Mouse (Mus musculus) lung, postnatal 14 days (tissue): ENCODE data around the gene Nf2.

Source experiments
- DNase-seq: peaks from one replicate; pipeline ENCODE4 v3.0.0; 2021

Gene Nf2

DNA sequence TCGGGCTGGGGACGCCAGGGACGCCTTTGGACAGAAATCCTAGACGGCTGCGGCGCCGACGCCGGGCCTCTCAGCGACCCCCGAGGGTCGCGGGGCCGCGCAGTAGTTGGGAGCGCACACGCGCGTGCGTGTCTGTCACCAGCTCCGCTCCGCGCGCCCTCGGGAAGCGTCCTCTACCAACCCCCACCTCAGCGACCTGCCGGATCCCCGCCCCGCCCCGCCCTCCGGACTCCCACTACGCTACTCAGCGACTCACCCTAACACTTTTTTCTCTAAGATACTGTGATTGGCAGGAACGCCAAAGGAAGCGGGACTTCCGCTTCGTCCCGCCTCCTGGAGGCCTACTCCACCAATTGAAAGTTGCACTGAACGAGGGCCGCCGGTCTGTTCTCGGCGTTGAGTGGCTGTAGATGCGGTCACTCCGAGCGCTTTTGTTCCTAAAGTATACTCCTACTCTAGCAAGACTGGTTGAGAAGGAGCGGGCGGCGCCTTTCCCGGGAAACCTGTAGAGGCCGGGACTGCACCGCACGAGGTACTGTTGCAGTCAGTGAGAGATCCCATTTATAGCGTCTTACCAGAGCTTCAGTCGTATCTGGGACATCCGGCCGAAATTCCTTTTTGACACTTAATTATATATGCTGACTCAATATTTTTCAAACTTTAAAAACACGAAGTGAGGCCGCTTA is at the start of gene Nf2:
Gene Nf2, minus strand, starts transcription at position 279 of the 686 bp plus-strand sequence.
- peak; percentile 96 for DNase-seq

DNA sequence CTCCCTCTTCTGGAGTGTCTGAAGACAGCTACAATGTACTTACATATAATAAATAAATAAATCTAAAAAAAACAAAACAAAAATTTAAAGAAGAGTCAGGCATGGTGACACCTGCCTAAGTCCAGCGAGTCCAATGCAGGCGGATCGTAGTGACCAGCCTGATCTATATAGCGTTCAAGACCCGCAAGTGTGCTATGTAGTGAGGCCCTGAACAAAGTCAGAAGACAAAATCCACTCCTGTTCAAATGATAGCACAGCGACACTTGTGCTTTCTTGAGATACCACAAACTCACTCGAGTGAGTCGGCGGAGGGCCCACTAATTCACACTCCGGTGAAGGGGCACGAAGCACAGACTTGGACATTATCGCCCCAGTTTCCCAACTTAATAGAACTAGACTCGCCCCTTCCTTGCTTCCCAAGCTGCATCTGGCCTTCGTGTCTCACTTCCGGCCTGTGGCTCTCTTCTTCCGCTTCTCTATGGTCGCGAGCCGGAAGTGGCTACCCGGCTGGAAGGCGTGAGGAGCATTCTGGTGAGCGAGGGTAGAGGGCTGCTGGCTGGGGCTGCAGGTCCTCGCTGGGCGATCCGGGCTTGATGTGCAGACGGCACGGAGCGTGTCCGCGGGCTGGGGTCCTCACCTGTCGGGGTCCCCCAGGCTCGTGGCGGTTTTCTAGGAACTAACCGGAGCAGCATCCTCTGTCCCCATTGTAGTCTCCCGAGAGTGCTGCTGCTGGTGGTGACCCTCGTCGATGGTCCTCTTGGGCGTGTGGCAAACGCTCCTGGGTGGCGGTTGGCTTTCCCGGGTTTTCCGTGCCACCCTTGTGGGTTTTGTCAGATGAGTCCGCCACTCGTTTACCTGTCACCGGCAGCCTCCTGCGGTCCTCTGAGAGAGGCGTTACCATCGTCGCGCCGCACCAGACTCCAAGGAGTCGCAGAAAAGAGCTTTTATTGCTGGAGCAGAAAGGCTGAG is 45.8 kb upstream of the Nf2 start, which contains the start of gene Thoc5:
Gene Thoc5, plus strand, starts transcription at position 473 of the 969 bp plus-strand sequence.
- peak; percentile 79 for DNase-seq

DNA sequence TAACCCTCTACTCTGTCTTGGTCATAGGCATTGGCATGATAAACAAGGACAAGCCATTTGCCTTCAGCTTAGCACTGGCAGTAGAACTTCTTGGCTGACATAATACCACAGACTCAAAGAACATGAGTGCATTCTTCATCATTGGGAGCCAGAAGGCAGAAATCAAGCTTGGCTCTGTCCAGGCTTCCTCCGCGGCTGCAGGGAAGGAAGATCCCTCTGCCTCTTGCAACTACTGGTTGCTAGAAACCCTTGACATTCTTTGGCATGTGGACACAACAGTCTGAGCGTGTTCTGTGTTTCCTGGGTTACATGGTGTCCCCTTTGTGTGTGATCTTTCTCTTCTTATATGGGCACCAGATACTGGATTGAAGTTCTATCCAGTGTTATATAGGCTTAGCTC is 37.7 kb upstream of the Nf2 start:
- DNase-seq = no peak

GRCm38 (mm10) chr11:4885385-4885903 is 36.1 kb upstream of the Nf2 start:
- DNase-seq = peak; percentile 65

GRCm38 (mm10) chr11:4882892-4883627 is 33.7 kb upstream of the Nf2 start:
- DNase-seq = peak; percentile 62

GRCm38 (mm10) chr11:4881087-4881486 is 31.8 kb upstream of the Nf2 start:
- DNase-seq = no peak

DNA sequence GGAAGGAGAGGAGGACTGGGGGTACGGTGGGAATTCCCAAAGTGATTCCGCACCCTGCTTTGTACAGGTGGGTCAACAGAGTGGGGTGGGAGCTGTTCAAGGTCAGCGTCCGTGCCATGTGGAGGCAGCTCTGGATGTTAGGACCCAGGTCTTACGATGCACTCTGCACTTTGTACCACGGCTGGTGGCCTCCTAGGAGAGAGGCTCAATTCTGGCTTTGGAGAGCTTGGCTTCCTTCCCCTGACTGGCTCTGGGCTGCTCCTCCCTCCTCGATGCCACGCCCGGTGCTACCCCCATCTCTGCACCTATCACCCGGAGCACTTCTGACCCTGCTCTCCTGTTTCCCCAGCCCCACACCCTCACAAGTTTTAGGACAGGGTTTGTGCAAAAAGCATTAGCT is 25.2 kb upstream of the Nf2 start:
- no peak for DNase-seq

- DNase-seq = peak; percentile 69
These were observed 24.6 kb upstream of the Nf2 start, which contains the start of gene Nipsnap1 for GRCm38 (mm10) chr11:4873755-4874475. Nipsnap1 (plus strand) TSS chr11:4873951.

GRCm38 (mm10) chr11:4865645-4866251 is 16.4 kb upstream of the Nf2 start:
- DNase-seq = peak; percentile 79

- no peak for DNase-seq
These were observed 13.4 kb upstream of the Nf2 start for GRCm38 (mm10) chr11:4862730-4863129.

- DNase-seq = no peak
These were observed 12.7 kb upstream of the Nf2 start for GRCm38 (mm10) chr11:4861816-4862604.

- no peak for DNase-seq
These were observed 11.7 kb upstream of the Nf2 start for GRCm38 (mm10) chr11:4860986-4861385.

- DNase-seq = no peak
These were observed 9.1 kb upstream of the Nf2 start for GRCm38 (mm10) chr11:4858416-4858815.

DNA sequence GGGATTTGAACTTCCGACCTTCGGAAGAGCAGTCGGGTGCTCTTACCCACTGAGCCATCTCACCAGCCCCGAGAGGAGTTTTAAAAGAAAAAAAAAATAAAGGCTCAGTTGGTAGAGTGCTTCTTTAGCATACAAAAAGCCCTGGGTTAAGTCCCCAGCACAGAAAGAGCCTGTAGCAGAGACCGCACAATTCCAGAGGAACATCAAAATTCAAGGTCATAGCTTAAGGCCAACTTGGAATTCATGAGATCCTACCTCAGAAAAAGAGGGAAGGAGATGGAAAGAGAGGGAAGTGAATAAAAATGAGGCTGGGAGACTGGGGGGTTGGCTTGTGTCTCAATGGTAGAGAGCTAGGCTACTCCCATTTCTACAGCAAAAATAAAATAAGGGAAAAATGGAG is 4.8 kb upstream of the Nf2 start:
- DNase-seq = no peak

DNA sequence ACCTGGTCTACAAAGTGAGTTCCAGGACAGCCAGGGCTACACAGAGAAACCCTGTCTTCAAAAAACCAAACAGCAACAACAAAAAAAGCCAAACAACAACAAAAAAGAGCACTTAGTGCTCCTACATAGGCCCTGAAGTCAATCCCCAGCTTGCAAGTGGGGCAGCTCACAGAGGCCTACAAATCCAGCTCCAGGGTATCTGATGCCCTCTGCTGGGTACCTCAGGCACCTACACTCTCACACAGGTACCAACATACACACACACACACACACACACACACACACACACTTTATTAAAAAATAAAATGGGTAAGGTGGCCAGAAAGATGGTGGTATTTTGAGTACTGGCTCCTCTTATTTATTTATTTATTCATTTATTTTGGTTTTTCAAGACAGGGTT is 3.7 kb upstream of the Nf2 start:
- DNase-seq = no peak

DNA sequence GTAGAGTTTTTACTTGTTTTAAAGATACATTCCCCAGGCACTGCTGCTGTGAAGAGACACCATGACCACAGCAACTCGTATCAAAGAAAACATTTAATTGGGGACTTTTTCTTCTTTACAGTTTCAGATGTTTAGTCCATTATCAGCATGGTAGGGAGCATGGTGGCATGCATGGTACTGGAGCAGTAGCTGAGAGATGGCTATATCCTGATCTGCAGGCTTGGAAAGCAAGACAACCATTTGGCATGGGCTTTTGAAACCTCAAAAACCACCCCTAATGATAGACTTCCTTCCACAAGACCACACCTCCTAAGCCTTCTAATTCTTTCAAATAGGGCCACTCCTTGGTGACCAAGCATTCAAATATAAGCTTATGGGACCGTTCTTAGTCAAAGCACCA is 1.1 kb upstream of the Nf2 start:
- no peak for DNase-seq

- peak; percentile 46 for DNase-seq
These were observed 670 bp downstream of the Nf2 start for GRCm38 (mm10) chr11:4848483-4849248.

GRCm38 (mm10) chr11:4840942-4841526 is 8.3 kb downstream of the Nf2 start:
- no peak for DNase-seq

GRCm38 (mm10) chr11:4838235-4838634 is 11.1 kb downstream of the Nf2 start:
- DNase-seq = no peak

- DNase-seq = no peak
These were observed 12.0 kb downstream of the Nf2 start for GRCm38 (mm10) chr11:4837342-4837741.
